Mouse (Mus musculus) kidney, embryonic 15.5 days (tissue): ENCODE results near the gene Tecr. TPM values are rescaled to one million over a fixed set of nuclear protein-coding genes. Genes with fewer than 3 reads are reported as not detected.

Source experiments
- polyA plus RNA-seq: library from polyadenylated mRNA; unstranded; fragments of >200 nt; fragmentation: Nextera tagmentation; extraction: Ambion mirVana; gene quantifications from 2 replicates; pipeline ENCODE4 v1.2.1, GENCODE M21; 2015

The Tecr gene
- polyA plus RNA-seq, 1 experiment from 2014 or later: 605 TPM

Other genes with a start within 250 kb of the Tecr start
- 0.25 and 0.26 TPM in 2 replicates for gene Clgn, start 218.1 kb downstream of the Tecr start, polyA plus RNA-seq
- gene Scoc, start 149.6 kb downstream of the Tecr start, polyA plus RNA-seq: 106 and 112 TPM in 2 replicates
- gene Olfr370, start 72.2 kb downstream of the Tecr start, polyA plus RNA-seq: not detected in 2 replicates
- gene Ndufb7, start 41.3 kb downstream of the Tecr start, polyA plus RNA-seq: 344 and 353 TPM in 2 replicates
- 59.1 and 60.4 TPM in 2 replicates for gene Dnajb1, start 222 bp upstream of the Tecr start, polyA plus RNA-seq
- 220 and 221 TPM in 2 replicates for gene Gipc1, start 44.7 kb upstream of the Tecr start, polyA plus RNA-seq
- 2.4 and 2.9 TPM in 2 replicates for gene Ptger1, start 58.7 kb upstream of the Tecr start, polyA plus RNA-seq
- 29.3 and 34.6 TPM in 2 replicates for gene Pkn1, start 91.2 kb upstream of the Tecr start, polyA plus RNA-seq
- 189 and 192 TPM in 2 replicates for gene Ddx39, start 107.2 kb upstream of the Tecr start, polyA plus RNA-seq
- gene Adgre5, start 133.4 kb upstream of the Tecr start, polyA plus RNA-seq: 31.9 and 35.4 TPM in 2 replicates